Mouse (Mus musculus): Measurements from ENCODE around the gene Taz.

Taz gene

DNA sequence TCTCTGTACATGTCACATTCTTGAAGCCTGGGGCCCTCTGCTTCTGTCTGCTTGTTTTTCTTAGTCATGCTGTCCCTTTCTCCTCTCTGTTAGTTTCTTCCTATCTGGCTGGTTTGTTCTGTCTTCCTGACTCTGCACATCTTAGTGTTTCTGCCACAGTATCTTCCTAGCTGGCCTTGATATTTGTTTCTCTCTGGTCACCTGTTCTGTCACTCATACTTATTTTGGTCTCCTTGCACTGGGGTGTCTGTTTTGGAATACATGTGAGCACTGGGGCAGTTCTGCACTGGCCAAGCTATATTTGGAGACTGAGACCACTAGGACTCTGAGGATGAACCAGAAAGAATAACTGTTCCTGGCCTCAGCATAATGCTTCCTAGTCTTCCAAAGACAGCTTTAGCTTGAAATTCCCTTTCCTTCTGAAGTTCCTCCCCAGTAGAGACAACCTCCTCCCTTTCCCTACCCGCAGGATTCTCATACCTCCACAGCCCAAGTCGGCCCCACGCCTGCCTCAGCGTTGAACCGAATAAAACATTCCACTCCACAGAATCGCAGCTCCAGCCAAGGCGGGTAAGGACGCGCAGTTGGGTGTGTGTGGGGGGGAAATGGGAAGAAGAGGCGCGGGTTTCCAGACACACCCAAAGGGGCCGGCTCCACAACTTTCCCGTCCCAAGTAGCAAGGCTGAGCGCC lies 526 bp upstream of the Taz start:
- no peak for DNase-seq (ENCODE audit: low spot score in 2 of 2)

DNA sequence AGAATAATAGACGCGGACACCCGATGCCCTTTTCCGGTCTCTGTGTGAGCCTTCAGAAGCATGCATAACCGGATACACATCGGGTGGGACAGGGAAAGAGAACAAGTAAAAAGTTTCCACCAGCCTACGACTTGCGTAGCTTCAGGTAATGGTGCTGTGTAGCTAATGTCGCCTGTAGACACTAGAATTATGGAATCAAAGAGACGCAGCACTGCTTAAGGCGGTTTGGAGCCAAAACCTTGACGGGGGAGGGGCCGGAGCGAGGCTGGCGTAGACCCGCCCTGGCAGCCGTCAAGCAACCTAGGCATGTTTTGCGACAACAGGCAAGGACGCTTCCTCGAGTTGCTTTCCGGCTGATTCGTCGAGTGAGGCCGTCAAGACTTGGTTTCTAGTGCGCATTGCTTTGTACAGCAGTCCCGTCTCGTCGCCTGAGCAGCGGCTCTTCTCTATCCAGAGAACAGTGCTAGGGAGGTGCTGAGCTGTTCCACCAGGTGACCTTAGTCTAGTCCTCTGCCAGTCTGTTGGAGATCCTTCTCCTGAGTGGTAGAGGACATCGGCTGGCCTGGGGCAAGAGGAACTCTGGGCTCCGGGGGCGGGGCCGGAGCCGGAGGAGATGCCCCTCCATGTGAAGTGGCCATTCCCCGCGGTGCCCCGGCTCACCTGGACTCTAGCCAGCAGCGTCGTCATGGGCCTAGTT lies 831 bp downstream of the Taz start:
- DNase-seq (ENCODE audit: low spot score in 2 of 2): peak; percentile 64 to 67

DNA sequence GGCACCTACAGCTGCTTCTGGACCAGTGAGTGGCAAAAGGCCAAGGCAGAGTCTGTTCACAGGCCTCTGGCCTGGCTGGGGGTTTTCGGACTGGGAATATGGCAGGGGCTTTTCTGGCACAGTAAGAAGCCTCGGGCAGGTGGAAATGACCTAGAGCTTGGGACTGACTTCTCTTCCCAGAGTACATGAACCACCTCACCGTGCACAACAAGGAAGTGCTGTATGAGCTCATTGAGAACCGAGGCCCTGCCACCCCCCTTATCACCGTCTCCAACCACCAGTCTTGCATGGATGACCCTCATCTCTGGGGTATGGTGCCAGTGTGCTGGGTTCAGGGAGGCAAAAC lies 1.4 kb downstream of the Taz start:
- DNase-seq (ENCODE audit: low spot score in 2 of 2): no peak

DNA sequence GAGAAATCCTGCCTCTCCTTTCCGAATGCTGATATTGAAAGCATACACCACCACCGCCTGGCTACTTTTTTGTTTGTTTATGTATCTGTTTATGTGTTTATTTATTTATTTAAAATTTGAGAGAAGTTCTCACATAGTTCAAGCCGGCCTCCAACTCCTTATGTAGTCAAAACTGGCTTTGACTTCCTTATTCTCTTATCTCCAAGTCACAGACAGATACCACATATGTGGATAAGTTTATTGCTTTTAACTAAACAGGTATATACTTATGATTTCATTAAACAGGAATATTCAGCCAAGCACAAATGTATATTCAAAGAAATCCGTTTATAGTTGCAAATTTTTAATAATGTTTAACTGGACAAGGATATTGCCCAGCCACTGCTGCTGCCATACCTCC lies 11.7 kb downstream of the Taz start:
- no peak for DNase-seq (ENCODE audit: low spot score in 2 of 2)

DNA sequence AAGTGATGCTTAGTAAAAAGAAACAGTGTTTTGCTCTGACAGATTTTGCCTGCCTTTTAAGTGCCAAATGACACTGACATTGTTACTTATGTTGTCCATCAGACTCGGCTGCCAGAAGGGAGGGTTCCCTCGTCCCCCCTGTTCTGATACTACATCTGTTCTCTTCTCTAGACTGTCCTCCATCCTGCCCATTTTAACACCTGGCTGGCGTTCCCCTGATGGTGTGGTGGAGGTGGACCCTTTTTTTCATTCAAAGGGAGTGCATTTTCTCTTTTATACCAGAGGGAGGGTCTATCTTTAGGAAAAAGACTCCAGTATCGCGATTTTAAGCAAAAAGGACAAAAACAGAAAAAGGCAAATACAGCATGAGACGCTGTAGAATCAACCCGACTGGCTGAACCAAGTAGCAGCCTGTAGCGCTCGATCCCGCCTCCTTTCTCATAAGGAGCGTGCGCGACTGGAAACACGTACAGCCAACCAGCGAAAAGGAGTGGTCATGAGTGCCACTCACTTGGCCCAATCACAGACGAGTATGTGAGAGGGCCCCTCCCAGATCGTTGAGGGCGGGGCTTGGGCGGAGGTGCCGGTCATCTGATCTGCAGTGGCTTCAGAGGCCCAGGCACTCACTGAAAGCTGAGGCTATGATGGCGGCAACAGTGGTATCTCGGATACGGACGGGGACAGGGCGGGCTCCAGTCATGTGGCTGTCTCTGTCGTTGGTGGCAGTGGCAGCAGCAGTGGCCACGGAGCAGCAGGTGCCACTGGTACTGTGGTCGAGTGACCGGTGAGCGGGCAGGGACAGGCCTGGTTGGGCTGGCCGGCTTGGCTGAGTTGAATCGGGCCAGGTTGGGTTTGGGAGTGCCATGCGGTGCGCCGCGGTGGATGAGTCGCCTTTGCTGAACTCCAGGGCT lies 15.1 kb downstream of the Taz start, which contains the start of gene Atp6ap1:
Gene Atp6ap1, plus strand, starts transcription at position 560 of the 911 bp plus-strand sequence.
- DNase-seq (ENCODE audit: low spot score in 2 of 2): peak; percentile 80 to 85

DNA sequence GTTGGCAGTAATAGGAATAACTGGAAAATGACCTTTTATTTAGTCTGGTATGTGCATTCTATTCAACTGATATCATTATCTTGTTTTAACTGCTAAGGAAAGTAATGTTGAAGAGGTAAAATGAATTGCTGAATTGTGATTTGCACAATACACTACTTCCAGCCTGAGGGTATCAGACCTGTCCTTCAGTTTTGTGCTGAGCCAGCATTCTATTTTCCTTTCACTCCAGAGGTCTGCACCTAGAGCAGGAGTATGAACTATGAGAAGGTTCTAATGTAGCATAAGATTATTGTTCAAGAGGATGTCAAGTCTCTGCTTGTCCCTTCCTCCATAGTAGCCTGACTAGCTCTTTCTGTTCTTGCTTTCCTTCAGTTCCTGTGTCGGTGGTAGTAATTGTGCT lies 16.6 kb downstream of the Taz start:
- no peak for DNase-seq (ENCODE audit: low spot score in 2 of 2)

DNA sequence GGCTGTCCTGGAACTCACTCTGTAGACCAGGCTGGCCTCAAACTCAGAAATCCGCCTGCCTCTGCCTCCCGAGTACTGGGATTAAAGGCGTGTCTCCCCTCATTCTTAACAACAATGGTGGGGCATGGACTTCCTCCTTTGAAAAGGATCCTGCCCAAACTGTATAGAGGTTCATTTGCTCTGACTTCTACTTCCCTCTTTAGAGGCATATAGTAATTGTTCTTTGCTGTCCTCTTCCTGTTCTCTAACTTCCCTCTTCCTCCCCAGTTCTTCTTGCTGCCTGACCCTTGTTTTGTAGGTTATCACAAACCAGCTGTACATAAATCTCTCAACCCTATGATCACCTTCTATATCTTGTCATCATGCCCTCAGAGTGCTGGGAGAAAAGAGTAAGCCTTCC lies 18.0 kb downstream of the Taz start:
- DNase-seq (ENCODE audit: low spot score in 2 of 2): no peak

DNA sequence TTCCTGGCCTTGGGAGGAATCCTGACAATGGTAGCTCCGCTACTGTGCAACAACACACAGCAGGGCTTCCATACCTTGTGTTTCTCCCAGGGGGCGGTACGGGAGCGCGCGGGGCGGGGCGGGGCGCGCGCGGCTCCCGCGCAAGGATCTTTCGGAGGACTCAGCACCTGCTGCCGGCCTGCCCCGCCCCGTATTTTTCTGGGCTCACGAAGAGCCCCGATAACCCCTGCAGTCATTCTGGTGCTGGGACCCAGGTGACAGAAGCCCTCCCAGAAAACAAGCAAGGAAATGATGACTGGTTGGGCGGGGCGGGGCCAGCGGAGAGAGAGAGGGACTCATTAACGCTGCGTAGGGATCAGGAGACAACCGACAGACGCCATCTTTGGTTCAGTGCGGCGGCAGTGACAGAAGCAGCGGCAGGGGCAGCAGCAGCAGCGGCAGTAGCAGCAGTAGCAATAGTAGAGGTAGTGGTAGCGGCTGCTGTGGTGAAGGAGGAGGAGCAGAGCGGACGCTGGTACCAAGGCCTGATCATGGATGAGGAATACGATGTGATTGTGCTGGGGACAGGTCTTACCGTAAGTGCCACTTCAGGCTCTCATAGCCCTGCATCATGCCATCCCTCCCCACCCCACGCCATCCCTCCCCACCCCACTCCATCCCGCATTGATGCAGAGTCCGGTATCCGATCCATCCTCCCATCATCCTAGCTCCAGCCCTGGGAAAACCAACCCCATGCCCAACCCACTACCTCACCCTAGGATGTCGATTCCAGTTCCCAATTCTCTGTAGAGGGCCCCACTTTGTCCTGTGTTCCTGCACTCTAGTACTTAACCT lies 23.4 kb downstream of the Taz start, which contains the start of gene Gdi1:
Gene Gdi1, plus strand, starts transcription at position 132 of the 834 bp plus-strand sequence.
- DNase-seq (ENCODE audit: low spot score in 2 of 2): peak; percentile 49 to 59

DNA sequence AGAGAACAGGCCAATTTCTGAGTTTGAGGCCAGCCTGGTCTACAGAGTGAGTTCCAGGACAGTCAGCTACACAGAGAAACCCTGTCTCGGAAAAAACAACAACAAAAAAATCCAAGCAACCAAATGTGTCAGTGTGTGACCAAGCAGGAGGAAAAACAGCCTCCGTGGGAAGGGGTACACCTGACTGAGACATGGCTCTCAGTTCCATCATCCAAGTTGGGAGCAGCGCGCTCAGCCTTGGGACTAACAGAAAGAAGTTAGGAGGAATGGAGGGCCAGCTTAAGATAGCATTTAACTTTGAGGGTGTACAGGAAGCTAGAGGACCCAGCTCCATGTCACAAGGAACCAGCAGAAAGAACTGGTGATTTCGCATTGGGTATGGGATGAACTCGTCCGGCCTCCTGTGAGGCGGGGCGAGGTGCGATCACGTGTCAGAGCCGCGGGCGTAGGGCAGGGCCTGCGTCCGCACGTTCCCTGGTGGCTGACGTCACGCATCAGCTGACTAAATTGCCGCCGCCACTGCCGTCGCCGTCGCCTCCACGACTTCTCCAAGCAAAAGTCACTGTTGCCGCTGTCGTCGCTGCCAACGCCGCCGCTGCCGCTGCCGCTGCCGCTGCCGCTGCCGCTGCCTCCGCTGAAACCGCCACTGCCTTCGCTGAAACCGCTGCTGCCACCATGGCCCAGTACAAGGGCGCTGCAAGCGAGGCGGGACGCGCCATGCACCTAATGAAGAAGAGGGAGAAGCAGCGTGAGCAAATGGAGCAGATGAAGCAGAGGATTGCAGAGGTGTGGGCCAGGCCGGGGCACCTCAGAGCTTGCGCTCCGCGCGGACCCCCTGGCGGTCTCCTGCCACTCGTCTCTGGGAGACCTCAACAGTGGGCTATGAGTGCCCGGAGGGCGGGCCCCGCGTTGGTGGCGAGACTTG lies 31.1 kb downstream of the Taz start, which contains the start of gene Fam50a:
Gene Fam50a, plus strand, starts transcription at position 494 of the 925 bp plus-strand sequence.
- peak; percentile 55 to 76 for DNase-seq (ENCODE audit: low spot score in 2 of 2)

DNA sequence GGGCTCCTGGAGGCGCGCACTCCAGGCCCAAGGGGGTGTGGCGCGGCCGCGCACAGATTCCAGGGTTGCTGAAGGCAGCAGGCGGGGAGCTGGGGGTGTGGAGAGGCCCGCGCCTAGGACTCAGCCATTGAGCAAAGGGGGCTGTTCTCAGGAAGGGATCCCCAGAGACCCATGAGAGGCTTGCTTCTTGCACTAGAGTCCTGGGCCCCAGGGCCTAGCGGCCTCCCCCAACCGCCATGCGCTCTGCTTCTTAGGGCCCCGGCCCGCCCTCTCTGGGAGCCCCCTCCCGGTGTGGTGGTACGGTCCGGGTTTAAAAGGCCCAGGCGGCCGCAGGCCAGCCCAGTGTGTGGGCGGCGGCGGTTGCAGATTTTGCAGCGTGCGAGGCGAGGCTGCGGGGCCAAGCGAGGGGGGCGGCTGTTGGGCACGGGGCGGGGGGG lies 47.0 kb downstream of the Taz start, which contains the start of gene Plxna3:
Gene Plxna3, plus strand, starts transcription at position 342 of the 437 bp plus-strand sequence.
- DNase-seq (ENCODE audit: low spot score in 2 of 2): peak; percentile 15 to 24

DNA sequence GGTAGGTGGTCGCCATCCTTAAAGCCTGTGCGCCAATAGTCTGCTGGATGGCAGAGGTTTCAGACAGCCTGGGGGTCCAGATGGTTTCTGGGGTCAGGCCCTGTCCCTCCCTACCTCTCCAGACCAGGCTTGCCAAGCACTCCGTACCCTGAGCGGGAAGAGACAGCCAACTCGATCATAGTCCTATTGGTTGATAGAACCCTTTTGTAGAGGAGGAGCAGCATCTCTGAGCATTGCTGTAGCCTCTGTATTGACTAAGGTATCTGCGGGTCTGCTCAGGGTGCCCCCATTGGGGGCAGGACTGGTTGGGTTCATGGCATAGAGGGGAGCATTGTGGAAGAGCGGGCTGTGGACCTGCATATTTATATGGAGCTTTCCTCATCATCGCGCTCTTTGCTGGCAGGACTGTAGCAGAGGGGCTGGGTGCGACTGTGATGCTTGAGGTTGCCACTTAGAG lies 47.5 kb downstream of the Taz start:
- no peak for DNase-seq (ENCODE audit: low spot score in 2 of 2)

DNA sequence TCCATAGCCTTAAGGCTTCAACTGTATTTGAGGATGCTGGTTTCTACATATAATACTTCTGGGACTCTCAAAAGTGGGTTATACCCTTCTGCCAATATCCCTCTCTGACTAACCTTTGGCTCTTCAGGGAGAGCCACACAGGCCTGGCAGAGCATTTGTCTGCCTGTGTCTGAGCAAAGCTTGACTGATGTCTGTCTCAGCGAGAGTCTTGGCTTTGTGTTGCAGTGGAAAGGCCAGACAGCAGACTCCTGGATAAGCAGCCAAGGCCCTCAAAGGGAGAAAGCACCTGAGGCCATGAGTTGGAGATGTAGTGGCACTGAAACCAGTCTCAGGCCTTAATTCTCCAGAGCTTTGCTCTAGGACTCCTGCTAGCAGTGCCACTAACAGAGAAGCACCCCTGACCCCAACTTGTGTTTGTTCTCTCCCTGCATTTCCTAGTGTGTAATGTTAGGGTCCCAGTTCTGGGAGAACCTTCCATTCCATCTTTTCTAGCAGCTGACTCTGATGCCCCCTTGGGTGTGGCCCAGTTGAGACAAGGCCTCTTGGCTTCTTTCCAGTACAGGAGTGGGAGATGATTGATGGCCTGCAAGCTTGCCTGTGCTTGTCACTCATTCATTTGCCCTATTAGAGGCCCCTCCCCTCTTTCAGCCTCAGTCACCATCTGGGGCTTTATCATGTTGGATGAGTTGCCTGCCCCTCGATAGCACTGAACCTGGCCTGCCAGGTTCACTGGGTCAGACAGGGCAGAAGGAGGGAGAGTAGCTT lies 48.6 kb downstream of the Taz start:
- no peak for DNase-seq (ENCODE audit: low spot score in 2 of 2)

Data from frontal cortex, postnatal 25 days (tissue).